Mouse (Mus musculus): ENCODE results near the gene Dse. TPM values are rescaled to one million over a fixed set of nuclear protein-coding genes. Genes with fewer than 3 reads are reported as not detected.

Dse gene
- total RNA-seq, 2 experiments from 2014 or later = 12.6 to 16.7 TPM

- no peak for DNase-seq
Observed at GRCm38 (mm10) chr10:34198574-34198973, 8.9 kb downstream of the Dse start.

DNA sequence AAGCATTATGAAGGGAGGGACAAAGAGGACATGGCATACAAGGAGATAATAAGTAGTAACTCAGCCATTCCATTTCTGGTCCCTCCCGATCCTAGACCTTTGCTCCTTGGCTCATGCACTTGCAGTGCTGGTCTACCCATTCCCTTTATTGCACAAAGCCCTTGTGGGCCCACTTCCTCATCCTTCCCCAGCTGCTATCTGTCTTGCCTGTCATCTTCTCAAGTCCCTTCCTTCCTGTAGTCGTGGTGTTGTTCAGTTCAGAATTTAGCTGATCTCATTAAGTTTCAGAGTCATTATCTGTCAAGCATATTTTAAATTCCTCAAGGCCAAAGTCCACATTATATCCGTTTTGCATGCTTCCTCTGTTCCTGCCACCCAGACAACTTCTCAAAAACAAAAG is 9.5 kb downstream of the Dse start:
- DNase-seq = no peak

GRCm38 (mm10) chr10:34197269-34197668 is 10.2 kb downstream of the Dse start:
- DNase-seq = no peak

DNA sequence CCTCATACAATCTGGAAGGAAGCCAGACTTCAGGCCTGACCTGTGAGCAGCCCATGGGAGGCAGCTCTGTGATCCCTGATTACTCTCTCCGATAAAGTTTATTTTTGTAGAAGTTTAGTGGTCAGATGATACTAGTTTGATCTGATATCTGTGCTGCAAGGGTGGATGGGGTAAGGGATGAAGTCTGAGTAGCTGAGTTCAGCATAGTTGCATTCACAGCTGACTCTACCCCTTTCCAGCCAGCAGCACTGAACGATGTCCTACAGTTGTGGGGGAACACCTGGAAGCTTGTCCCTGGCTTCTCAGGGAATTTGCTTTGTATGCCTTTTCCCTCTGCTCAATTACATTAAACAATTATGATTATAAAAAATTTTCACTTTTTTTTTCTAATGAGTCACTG is 12.6 kb downstream of the Dse start:
- DNase-seq = no peak

DNA sequence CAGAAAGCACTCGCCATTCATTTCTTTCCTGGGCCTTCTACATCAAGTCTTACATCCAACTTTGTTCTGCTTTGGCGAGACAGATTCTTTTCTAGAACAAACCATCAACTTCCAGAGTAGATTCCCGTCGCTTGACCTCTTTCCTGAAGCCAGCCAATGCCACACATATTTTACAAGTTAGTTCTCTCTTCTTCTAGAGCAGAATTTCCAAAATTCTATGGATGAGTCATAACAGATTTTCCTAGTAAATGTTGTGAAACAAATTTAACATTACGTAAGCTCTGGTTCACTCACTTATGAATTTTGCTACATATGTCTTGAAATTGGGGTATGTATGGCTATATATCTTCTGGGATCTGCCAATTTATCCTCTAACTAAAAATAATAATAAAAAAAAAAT is 13.0 kb downstream of the Dse start:
- DNase-seq = no peak

GRCm38 (mm10) chr10:34186571-34187260 is 20.8 kb downstream of the Dse start:
- DNase-seq = peak; percentile 7

- DNase-seq = no peak
Observed at GRCm38 (mm10) chr10:34185556-34185955, 22.0 kb downstream of the Dse start.

- DNase-seq = no peak
Observed at GRCm38 (mm10) chr10:34184956-34185355, 22.6 kb downstream of the Dse start.

DNA sequence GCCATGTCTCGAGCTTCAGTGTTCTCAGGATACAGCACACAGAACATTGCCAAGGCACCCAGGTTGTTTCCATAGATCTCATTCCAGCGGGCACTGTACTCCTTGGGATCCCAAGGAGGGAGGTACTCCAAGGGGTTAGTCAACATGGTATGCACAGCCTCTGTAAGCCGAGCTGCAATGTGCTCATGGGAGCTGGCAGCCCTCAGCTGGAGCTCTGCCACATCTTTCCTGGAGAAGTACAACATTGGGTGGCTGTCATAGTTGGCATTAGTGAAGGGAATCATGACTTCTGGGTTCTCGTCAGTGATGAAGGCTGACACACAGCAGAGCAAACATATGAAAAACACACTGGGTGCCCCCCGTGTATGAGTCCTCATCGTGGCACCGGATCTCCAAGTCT is 23.8 kb downstream of the Dse start:
- peak; percentile 33 for DNase-seq

- DNase-seq = no peak
Observed at GRCm38 (mm10) chr10:34175870-34176606, 31.5 kb downstream of the Dse start.

- no peak for DNase-seq
Observed at GRCm38 (mm10) chr10:34172663-34173282, 34.7 kb downstream of the Dse start.

DNA sequence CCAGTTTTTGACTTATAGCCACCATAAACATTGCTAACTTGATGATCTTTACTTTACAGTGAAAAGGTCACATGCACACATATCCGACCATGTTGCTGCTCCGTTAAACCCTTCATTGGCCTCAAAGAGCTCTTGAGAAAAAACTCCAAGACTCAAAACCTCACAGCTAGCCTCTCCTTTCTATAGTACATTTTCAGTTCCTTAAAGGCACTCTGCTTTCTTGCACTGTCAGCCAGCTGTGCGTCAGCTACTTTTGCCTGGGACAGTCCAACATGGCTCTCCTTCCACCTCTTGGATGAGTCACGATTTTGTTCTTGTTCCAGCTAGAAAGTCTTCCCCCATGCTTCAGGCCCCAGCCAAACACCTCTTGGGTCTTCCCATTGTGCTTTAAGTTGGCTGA is 35.9 kb downstream of the Dse start:
- no peak for DNase-seq

DNA sequence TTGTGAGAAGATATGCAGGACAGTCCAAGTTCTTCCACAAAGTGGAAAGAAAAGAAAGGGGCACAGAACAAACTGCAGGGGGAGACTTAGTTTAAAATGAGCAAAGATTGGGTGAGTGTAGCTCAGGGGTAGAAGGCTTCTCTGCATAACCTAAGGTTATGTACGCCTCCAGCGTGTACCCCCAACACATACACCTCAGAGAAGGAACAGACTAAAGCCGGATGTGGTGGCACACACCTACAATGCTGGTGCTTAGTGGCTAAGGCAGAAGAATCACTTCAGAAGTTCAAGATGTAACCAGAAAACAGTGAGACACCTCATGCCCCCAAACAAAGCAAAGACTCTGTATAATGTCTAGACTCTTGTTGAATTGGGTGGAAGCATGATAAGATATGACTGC is 36.3 kb downstream of the Dse start:
- no peak for DNase-seq

- no peak for DNase-seq
Observed at GRCm38 (mm10) chr10:34166971-34167370, 40.5 kb downstream of the Dse start.

DNA sequence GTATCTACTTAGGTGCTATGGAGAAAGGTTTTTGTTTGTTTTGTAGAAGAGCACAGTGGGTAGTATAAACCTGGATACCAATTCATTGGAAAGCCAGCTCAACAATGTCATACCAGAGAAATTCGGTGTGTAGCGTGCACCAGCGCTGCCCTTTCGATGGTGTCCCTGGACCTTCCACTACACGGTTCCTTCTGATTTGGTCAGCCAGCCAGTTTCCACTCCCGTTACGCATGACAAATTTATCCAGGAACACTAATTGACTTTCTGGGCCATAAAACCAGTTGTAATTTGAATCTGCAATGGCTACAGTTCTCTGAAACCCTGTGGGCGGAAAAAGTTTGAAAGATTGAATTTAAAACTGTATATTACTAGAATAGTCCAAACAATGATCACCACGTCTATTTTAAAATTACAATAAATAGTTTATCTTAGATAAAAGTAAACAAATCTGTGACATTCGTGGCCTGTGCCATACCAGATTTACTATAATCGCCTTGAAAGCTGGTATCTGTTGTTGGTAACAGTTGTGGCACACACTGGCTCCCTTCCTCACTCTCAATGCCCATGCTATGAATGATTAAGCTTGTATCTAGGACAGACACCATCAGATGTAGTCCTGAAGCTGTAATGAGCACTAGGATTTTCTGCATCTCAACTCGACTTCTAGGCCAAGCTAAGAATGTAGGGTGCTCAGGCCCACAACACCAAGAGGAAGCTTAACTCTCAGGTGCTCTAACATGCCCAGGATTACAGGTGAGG is 51.5 kb downstream of the Dse start:
- DNase-seq = no peak

DNA sequence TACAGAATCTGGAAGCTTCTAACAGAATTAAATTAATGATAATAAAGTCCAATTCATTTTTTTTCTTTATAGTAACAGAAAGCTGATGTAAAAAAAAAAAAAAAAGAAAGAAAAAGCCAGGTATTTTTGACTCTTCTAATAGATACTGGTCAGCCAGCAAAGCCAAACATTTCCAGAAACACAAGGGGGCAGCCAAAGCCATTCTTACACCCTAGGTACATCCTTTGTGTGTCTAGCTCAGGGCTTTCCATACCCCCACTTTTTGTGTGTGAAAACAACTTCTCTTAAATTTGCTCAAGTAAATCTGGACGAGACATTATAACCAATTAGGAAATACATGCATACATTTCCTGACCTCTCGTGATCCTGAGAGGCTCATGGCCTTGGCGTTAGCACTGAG is 55.7 kb downstream of the Dse start:
- DNase-seq = no peak

- DNase-seq = no peak
Observed at GRCm38 (mm10) chr10:34150454-34150853, 57.1 kb downstream of the Dse start.

DNA sequence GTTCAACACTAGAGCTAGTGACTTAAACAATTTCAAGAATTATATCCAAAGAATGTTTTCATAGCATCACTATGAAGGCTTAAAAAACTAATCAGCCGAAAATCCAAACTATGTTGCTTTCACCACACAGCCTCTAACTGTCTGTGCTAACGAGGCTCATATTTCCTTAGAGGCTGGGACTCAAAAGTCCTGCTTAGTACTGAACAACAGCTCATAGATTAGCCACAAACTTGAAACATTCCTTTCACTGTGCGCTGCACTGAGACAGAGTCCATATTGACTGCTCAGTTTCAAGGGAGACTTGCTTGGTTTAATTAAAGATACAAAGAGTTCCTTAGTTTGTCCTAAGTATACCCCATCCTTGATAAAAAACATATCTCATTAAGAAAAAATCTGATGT is 57.7 kb downstream of the Dse start:
- DNase-seq = no peak

DNA sequence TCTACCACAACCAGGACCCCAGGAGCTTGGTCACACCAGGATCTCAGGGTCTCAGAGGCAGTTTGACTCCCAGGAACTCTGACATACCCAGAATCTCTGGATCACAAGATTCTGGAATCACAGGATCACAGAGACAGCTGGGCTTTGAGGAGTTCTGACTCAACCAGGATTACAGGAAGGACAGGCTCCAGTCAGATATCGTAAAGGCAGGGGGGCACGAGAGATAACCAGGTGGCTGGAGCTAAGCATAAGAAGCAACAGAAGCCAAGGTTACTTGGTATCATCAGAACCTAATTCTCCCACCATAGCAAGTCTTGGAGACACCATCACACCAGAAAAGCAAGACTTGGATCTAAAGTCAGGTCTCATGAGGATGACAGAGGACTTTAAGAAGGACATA is 65.8 kb downstream of the Dse start:
- no peak for DNase-seq

- no peak for DNase-seq
Observed at GRCm38 (mm10) chr10:34139768-34140167, 67.7 kb downstream of the Dse start.

GRCm38 (mm10) chr10:34138027-34138426 is 69.5 kb downstream of the Dse start:
- no peak for DNase-seq

- no peak for DNase-seq
Observed at GRCm38 (mm10) chr10:34136432-34136831, 71.1 kb downstream of the Dse start.

- DNase-seq = no peak
Observed at GRCm38 (mm10) chr10:34131356-34131755, 76.2 kb downstream of the Dse start.
